Mouse (Mus musculus) left cerebral cortex, postnatal 36 days (tissue): ENCODE data around the gene St6gal1. TPM values are rescaled to one million over a fixed set of nuclear protein-coding genes. Genes with fewer than 3 reads are reported as not detected.
"Not testable (repeated sequence)": the region's sequence is repeated elsewhere in the genome, so short reads cannot be mapped to it uniquely, and the experiment has no call there.

ENCODE experiments used
- DNase-seq, 2 experiments: peaks; one replicate each; pipeline ENCODE4 v3.0.0; 2021 to 2022; ENCODE audit warnings: low spot score in 2 of 2, mixed read lengths in 1 of 2
- intact Hi-C: fragments of 180-260 bp; cut with DNase I; formaldehyde crosslinking; loops from one replicate; pipeline ENCODE4 v1.15.1; 2025
- total RNA-seq, 2 experiments: library from RNA; stranded (reverse); gene quantifications; 2 replicates each; pipeline ENCODE4 v1.2.3; 2021

Gene St6gal1
- 10 to 100 TPM; 15.5 to 17.3 TPM for total RNA-seq

DNA sequence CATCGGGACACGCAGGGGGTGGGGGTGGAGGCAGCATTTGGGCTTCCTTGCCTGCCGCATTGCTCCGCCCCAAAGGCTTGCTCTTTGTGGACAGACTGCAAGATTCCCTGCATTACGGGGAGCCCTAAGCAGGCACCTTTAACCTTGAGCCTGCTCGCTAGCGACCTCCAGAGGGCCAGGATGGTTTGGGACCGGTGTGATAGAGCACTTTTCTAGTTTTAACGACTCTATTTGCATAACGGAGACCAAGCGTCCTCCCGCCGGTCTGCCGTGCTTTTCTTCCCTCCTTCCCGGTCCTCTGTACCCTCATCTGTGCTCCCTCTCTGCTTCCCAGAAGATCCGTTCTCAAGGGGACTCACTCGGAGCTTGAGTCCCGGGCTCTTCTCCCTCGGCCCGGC lies at the start of gene St6gal1:
St6gal1 (plus strand) TSS at position 70 of the 398 bp plus-strand sequence.
- intact Hi-C loops, result loop anchor here (5.0 kb wide), 3 partner anchors 48 to 178 kb away; no protein-coding TSS in a partner anchor
- DNase-seq, result peak; percentile 54 to 66

DNA sequence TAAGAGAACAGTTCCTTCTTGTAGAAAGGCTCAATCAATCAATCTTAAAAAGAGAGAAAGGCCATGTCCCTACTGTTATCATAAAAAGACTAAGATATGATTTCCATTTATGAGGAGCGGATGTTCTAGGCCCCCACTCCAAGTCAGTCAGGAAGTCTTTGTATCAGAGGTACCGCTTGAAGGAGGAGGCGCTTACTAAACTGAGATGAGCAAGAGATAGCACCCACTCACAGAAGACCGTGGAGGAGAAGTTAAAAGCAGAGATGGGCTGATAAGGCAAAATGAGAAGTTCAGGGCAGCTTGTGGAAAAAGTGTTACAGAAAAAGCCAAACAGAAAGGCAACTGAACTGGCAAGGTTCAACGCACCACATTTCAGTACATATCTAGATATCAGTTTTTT lies 49.7 kb upstream of the St6gal1 start:
- no peak for DNase-seq
- intact Hi-C loops, result no loop called here

DNA sequence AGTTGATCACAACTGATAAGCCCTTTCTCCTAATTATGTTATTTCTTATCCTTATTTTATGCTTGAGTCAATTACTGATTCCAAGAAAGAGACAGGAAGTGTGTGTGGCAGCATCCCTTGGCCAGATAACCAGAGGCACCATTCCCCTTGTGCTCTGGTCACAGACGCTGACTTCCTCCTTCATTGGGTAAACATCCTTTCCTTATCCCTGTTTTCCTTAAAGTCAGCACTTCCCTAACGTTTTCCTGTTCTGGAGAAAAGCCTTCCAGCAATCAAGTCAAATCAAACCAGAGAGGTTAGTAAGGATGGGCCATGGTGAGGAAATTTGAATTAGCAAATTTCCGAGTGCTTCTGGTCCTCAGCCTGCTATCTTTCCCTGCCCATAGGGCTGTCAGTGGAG lies 48.6 kb upstream of the St6gal1 start:
- DNase-seq, result no peak
- intact Hi-C loops, result no loop called here

DNA sequence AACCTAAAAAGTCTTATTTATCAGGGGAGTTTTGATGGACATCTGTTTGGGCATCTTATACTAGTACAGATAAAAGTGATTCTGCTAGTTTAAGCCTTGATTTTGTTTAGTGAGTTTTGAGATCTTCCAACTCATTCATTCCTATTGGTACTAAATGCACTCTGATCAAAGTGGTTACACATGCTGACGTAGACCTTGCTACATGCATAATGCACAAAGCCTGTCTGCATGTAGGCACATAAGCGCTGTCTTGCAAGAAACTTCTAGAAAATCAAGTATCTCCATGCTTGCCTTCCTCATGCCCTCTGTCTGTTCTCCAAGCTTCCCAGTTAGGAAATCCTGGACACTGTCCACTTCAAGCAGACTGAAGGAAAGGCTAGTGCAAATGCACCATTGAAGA lies 46.7 kb upstream of the St6gal1 start:
- intact Hi-C loops, result no loop called here
- DNase-seq, result no peak

DNA sequence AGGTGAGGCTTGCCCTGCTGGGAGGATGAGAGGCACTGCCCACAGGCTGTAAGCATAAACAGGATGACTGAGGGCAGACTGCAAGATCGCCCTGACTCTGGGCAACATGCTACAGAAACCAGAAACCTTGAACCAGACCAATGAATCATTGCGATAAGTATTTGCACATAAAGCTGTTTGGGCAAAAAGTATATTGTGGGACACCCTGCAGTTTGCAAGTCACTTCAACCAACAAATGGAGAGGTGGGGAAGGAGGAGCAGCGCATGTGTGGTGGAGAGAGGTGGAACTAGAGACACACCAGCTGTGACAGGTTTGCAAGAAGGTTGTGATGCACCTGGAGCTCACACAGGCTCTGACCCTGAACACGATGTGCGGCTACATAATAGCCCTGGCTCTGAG lies 45.7 kb upstream of the St6gal1 start:
- no peak for DNase-seq
- intact Hi-C loops, result no loop called here

DNA sequence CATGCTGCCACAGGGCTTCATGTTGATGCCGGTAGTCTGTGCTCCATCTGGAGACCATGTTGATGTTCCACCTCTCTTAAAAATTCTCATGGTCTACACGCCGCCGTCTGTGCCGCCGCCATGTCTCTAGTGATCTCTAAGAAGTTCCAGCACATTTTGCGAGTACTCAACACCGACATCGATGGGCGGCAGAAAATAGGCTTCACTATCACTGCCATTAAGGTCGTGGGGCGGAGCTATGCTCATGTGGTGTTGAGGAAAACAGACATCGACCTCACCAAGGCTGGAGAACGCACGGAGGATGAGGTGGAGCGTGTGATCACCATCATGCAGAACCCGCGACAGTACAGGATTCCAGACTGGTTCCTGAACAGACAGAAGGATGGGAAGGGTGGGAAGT lies 45.1 kb upstream of the St6gal1 start:
- DNase-seq, intact Hi-C loops: not testable (repeated sequence)

DNA sequence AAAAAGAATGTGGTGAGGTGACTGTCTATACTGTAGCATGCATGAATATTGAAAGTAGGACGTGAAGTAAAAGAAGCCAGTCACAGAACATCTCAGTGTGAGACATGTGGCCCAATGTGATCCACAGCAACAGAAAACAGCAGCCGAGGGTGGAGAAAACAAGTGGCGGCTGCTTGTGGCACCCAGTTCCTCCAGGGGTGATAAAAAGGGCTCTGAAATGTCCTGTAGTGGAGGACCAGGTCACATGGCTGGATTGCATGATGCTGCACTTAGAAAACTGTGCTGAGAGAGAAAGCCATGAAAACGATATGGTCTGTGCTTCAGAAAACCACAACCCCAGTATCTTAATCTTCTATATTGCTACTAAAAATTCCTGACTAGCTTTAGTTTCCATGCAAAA lies 43.5 kb upstream of the St6gal1 start:
- DNase-seq, result no peak
- intact Hi-C loops, result no loop called here

DNA sequence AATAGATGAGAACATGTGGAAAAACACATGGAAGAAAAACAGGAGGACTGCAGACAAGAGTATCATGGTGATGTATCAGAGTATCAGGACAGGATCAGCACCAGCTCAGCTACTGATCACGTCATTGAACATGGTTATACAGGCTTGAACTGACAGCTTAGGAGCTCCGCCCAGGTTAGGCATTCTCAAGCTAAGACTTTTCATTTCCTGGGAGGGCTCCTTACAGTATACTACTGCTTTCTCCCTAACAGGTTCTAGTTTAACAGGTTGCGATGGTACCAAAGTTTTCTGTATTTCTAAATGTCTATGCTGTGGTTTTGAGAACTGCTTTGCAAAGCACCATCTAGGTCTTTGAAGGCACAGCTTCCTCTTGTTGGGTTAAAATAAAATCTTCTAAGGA lies 43.1 kb upstream of the St6gal1 start:
- DNase-seq, result no peak
- intact Hi-C loops, result no loop called here

DNA sequence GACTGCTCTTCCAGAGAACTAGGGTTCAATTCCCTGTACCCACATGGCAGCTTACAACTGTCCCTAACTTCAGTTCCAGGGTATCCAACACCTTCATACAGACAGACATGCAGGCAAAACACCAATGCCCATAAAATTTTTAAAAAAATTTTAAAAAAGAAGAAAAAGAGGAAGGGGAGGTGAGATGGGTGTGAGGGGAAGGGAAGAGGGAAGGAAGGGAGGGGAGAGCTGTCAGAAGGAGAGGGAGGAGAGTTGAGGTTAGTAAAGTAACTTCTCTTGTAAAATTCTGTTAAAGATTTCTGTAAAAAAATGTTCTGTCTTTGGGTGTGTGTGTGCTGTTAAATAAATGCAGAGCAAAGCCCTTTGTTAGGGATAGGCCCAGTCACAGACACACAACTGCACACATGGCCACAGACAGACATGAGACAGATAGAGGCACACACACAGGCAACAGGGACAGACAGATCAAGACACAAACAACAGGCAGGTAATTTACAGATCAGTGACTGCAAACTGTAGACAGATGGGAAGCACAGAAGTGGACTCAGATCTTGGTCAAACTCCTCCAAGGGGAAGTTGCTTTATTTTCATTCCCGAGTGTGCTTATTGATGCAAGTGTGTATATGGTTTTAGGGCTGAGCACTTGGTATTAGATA lies 42.5 kb upstream of the St6gal1 start:
- no peak for DNase-seq
- intact Hi-C loops, result no loop called here

DNA sequence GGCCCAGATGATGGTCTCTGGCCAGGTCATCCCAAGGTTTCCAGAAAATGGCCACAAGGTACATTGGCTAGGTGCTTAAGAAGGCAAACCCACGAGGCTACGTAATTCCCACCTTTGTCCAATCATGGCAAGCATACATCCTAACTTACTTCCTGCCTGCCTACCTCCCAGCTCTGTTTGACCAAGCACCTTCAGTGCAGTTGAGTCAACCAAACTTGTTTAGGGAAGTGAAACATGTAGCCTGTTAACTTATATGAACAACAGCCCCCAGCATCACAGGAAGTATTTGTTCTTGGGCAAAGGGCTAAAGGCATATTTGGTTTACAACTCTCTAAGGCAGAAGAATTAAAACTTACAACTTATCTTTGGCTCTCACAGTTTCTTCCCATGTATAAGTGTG lies 38.7 kb upstream of the St6gal1 start:
- no peak for DNase-seq

DNA sequence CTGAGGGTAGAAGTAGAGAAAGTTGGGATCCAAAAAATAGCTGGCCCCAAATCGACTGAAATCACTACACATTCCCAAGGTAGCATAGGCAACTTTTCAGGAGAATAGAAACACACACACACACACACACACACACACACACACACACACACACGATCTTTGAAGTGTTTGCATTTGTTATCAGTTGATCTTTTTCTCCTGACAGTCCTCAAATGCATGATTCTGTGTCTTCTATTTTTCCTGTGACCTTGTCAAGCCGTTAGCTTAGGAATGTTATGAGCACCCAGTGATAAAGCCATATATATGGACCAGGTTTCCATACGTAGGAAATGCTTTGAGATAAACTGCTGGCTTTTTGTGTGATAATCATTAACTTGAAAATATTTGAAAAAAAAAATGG lies 38.1 kb upstream of the St6gal1 start:
- no peak for DNase-seq
- intact Hi-C loops, result no loop called here

More for the DNA sequence above, 38.7 kb upstream of the St6gal1 start:
- intact Hi-C loops, result no loop called here

DNA sequence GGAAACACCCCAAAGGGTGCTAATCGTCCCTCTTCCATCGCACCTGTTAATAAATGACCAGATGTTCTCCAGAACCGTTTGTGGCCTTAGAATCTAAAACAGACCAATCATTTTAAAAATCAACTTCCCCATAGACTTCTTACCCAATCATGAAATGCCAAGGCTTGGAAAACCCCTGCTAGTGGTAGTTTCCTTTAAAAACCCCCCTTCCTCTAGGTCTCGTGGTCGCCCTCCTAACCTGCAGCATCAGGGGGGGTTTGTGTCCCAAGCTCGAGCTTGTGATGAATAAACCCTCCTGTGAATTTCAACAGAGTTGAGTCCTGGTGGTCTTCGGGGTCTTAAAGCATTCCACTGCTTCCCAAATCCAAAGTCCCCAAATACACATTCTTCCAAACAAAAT lies 36.6 kb upstream of the St6gal1 start:
- intact Hi-C loops, result no loop called here
- no peak for DNase-seq

DNA sequence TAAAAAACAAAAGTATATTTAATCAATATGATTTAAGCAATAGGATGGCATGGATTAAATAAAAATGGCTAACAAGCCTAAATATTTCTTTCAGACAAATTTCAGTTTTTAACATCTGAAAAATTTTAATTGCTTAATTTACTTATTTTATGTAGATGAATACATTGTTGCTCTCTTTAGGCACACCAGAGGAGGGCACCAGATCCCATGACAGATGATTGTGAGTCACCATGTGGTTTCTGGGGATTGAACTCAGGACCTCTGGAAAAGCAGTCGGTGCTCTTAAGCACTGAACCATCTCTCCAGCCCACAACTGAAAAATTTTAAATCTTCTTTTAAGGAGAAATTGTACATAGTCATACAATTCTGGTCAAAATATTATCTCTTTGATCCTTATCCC lies 34.9 kb upstream of the St6gal1 start:
- DNase-seq, result no peak
- intact Hi-C loops, result no loop called here

DNA sequence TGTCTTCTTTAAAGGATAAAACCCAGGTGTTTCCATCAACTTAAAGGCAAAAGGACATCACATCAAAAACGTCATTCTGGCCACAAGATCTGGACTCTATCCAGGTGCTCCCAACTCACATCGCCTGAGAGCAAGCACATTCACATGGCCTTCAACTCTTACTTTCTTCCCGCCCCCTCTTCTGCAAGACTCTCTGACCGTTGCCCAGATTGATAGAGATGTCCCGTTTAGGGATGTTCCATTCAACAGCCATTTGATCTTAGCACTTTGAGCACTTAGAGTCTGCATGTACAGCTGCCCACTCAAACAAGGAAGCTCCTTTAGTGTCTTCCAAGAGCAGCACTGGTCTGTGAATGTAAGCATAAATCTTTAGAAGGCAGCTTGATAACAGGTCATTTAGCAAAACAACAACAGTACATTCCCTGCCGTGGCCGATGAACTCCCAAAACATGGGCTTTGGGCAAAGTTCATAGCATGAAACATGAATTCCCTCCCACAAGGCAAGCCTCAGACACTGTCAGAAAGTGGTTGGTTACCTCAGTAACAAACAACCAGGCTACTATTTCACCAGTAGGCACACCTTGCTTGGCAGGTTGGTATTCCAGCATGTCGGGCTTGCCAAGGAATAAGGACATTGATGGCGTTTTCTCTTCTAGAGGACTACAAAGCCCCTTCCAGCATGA lies 32.8 kb upstream of the St6gal1 start:
- intact Hi-C loops, result no loop called here
- DNase-seq, result no peak

DNA sequence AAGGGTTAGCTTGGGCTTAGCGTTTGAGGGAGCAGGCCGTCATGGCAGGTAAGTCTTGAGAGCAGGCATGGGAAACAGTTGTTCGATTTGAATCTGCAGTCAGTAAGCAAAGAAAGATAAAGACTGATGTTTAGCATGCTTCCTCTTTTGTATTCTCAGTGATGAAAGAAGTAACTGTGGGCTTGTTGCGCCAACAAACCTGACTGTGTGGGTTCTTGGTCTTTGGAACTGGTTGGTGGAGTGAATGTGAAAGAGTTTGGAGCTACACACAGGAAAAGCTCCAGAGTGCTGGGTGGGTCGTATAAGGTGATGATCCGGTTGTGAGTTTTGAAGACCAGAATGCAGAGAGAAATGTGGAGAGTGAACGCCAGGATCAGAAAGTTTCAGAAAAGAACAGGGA lies 28.9 kb upstream of the St6gal1 start:
- intact Hi-C loops, result no loop called here
- DNase-seq, result no peak

DNA sequence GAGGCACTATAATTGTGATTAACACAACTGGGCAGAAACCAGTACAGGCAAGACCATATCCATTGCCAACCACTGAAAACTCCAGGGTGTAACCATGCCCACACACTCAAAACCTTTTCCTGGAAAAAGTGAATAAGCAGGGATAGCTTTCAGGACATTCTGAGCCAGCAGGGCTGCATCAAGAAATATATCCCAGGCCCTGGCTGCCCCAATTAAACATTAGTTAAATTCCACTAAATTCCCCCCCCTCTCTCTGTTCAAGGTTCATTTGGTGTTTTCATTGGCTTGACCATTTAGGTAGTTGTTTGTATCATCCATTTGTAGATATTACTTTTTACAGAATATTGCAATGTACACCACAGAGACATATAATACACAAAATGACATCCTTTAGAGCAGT lies 28.2 kb upstream of the St6gal1 start:
- intact Hi-C loops, result no loop called here
- no peak for DNase-seq

DNA sequence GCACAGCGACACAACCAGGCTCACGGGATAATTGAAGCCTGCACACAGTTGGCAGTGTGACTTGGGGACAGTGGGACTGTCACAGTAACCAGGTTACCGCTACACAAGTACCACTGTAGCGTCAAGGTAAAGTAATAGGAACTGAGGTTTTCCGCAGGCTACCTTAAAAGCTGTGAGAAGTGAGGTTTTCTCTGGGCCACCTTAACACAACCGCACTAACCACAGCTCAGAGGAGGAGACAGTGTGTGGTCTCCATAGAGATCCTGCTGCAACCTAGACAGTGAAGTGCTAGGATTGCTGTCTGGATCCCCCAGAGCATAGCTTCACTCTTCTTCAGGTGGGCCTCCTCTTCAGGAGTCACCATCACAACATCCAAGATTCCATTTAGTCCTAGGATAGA lies 27.7 kb upstream of the St6gal1 start:
- intact Hi-C loops, result no loop called here
- DNase-seq, result no peak

DNA sequence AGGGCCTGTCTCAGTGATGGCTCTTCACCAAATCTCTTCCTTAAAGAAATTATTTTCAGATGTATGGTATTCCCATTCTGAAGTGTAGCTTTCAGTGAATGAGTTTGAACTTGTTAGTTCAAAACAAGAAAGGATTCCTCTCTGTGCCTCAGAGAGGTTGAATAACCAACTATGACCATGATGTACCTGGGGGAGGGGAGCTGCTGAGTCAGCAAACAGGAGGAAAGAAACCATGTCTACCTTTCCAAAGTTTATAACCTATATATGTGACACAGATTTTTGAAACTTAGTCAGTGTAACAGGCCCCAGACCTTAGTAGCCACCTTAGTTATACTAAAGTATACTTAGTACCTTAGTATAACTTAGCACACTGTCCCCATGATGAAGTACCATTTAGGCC lies 23.0 kb upstream of the St6gal1 start:
- no peak for DNase-seq
- intact Hi-C loops, result no loop called here

DNA sequence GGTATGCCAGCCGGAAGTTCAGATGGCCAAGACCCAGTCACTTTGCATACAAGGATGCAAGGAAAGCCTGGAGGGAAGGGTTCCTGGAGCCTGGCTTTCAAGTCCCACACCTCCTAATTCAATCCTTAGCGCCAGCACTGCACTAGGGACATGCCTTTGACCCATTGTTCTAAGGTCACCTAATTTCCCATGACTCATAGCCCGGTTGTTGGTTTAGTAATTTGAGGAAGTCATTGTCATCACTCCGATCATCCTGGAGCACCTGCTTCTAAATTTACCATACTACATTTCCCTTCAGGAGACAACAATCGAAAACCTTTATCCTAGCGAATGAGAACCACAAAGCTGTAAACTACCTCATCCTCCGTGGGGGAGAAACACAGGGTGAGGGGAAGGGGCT lies 10.2 kb upstream of the St6gal1 start:
- intact Hi-C loops, result loop anchor here (5.0 kb wide), 1 partner anchor 57 kb away; no protein-coding TSS in a partner anchor

DNA sequence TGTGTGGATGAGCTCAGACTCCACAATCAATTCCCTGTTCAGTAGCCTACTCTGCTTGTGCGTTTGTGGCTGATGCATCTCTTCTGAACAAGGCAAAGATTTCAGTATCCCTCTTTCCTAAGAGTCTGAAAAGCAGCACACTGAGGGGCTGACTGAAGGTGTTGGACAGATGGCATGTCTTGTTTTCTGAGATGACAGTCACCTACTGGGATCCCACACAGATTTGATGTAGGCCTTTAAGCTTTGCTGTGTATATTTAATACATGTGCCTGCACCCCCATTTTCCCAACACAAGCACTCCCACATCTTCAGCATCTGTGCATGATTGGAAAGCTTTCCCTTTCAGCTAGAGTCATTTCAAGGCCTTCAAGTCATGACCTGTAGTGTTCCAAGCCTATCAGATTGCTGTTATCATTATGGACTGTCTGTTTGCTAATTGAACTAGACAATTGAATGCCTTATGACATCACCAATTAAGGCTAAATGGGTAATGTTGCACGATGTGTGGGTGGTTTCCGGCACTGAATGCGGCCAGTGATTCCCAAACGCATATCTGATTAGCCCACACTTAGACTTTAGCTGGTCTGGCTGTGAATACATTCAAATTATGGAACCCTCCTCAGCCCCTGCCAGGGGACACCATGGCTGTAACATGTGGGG lies 9.2 kb upstream of the St6gal1 start:
- intact Hi-C loops, result no loop called here
- DNase-seq, result no peak

More for the DNA sequence above, 10.2 kb upstream of the St6gal1 start:
- no peak for DNase-seq

DNA sequence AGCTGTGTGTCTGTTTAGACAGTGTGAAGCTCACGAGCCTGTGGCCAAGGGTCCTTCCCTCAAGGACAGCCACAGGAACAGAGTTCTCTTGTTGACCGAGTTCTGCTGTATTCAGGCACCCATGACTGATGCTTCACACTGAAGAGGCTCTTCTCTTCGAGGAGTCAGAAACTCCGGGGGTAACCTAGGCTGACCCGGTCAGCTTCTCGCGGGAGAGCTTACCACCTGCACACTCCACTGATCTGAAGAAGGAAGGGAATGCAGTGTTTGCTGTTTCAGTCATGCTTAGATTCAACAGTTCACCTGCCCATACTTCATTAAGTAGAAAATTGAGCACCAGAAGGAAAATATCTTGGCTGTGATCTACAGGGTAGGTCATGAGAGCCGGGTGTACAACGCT lies 8.2 kb upstream of the St6gal1 start:
- DNase-seq, result no peak

More for the DNA sequence above, 8.2 kb upstream of the St6gal1 start:
- intact Hi-C loops, result no loop called here
